Mouse (Mus musculus) layer of hippocampus, postnatal 25 days (tissue): ENCODE data around the gene Camk1g. TPM values are rescaled to one million over a fixed set of nuclear protein-coding genes. Genes with fewer than 3 reads are reported as not detected.

Experiments
- DNase-seq, 2 experiments: peaks; one replicate each; pipeline ENCODE4 v3.0.0; 2022; ENCODE audit warnings: mixed read lengths in 2 of 2, low spot score in 1 of 2; ENCODE audit errors: extremely low spot score in 1 of 2
- total RNA-seq, 2 experiments: library from RNA; stranded (reverse); gene quantifications; 2 replicates each; pipeline ENCODE4 v1.2.3; 2021

The Camk1g gene
- 10 to 100 TPM; 26.5 to 27.5 TPM for total RNA-seq

DNA sequence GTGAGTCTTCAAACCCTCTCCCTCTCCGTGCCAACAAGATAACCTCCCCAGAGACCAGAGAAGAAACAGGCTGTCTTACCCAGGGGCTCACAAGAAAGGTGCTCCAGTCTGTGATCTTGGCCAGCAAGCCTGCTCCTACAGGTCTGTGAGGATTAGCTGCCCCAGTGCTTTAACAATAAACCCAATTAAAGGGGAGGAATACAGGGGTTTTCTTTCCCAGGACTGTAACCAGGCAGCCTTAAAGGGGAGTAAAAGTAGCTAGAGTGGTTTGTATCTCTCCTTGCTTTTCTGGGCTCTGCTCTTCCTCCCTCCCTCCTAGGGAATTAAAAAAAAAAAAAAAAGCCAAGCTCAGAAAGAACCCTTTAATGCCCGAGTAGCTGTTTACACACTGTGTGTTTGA lies at the start of gene Camk1g:
Gene Camk1g (minus strand): TSS at position 203 of the 400 bp plus-strand sequence.
- DNase-seq: no peak

DNA sequence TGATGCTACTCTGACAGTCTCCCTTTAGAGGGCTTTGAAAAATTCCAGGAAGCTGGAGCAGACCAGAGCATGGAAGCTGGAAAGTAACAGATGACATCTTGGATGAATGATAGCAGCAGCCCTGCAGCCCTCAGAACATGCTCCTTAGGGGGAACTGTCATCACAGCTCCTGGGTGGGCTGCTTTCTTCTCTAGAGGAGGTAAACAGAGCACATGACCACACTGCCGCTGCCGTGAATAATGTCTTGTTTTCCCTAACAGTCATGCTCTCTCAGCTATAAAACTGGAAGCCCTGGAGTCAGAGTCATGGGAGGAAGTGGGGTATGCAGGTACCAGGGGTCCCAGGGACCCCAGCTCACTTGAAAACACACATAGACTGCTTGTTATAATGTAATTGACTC lies 49.1 kb upstream of the Camk1g start:
- no peak for DNase-seq

DNA sequence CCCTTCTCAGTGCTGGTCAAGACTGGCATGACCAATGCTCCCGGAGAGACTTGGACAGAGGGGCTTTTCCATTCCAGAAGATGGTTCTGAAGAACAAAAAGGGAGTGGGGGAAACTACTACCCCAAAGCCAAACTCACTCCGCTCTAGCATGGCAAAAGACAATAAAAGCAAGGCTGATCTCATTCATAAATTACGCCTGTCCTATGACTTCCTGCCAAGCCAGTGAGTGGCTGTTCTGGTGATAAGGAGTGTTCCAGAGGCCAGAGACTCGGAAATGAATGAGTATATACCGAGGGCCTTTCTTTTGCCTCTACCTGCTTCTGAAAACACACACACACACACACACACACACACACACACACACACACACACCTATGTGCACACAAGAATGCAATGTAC lies 48.6 kb upstream of the Camk1g start:
- DNase-seq: no peak

DNA sequence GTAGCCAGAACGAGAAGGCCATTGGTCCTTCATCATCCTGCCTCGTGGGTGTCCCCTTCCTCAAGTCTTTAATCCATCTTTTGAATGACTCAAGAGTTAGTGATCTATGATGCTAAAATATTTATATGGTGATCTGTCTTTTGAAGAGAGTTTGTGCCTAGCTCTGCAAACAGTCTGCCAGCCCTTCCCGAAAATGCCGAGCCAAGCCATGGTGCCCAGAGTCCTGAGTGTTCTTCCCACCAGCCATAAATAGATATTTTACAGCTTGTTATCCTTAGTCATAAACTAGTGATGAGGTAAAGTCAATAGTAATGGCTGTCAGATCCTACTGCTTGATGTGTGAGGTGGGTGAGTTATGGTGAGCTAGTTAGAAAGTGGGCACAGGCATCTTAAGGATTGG lies 44.0 kb upstream of the Camk1g start:
- DNase-seq: no peak

DNA sequence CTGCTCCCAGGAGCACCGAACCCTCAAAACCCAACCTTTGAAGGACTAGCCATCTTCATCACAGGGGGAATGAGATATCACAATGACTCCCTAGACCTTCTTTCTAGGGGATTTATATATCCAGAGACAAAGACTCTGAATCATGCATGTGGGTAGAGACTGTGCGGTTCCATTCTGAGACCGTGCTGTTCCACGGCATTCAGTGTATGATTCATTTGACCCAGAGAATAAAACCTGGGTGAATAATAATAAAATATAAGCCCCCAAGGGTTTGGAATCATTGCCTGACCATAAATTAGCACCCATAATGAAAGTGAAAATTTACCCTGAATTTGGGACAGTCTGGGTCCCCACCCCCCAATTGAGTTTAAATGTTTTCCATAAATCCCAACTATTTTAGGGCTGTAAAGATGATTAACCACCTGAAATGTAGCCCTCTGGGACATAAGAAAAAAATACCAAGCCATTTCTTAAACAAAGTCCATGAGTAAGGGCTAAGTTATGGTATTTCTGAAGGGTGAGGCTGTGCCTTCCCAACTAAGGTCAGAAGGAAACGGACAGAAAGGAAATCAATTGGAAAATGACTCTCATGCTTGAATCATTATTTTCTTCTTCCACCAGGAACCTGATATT lies 43.4 kb upstream of the Camk1g start:
- no peak for DNase-seq

DNA sequence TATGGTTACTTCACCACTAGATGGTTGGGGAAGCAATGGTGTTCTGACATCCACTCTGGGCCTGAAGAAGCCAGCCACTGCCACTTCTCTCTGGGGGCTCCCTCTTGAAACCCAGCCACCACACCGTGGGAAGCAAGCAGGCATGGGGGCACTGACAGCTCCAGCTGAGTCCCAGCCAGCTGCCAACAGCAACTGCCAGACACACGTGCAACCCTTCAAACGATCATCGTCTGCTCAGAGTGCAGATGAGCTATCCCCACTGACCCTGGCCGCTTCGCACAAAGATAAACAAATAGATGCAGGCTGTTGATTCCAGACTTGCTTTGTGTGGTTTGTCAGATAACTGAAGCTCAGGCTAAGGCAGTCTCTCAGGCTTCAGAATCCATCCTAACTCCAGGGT lies 37.4 kb upstream of the Camk1g start:
- DNase-seq: no peak

DNA sequence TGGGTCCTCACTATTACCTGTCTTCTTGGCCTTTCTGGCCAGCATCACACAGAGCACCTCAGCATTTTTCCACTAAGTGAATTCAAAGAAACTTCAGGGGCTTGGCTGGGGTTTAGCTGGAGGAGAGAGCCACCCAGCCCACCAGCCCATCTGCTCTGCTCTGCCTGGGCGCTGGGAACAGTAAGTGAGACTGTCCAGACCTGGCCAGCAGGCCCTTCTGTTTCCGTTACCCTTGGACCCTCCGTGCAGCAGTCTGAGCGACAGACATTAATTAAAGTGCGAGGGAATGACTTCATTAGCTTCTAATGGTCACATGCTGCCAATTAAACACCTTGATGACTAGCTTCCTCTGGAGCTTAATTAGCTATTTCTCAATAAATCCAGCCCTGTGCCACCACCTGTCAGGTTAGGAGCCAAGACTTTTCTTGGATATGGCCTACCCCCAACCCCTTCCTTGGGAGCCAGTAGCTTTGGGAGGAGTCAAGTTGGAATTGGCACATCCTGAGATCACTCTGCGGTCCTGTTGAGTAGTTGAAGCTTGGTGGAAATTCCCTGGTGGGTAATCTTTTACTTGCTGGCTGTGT lies 36.1 kb upstream of the Camk1g start:
- DNase-seq: no peak

DNA sequence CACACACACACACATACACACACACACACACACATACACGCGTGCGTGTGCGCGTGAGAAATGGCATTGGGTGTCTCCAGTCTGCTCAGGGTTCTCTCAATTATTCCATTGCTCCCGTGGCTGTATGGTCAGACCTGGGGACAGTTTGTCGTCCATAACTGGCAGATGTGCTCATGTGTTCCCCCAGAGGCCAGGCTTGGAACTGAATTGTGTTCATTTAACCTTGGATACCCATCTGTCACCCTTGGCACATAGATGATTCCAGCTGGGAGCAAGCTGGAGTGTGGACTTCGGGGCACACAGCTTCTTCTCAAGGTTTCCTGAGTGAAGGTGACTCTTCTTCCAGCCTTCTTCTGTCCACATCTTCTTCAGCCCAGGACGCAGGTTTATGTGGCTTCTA lies 31.6 kb upstream of the Camk1g start:
- no peak for DNase-seq

DNA sequence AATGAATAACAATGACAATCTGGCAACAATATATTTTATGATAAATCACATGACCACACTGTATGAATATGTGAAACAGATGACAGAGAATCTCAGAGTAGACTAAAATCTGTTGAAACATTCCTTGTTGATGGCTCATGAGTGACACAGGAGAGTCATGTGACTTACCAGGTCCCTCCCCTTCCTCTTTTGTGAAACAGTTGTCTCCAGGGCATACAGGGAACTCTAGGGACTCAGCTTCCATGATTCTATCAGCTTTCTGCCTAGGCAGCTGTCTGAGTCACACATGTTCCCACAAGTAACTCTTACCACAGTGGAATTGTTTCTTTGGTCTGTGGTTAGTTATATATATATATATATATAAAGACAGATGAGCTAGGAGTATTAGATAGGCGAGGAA lies 30.2 kb upstream of the Camk1g start:
- no peak for DNase-seq

DNA sequence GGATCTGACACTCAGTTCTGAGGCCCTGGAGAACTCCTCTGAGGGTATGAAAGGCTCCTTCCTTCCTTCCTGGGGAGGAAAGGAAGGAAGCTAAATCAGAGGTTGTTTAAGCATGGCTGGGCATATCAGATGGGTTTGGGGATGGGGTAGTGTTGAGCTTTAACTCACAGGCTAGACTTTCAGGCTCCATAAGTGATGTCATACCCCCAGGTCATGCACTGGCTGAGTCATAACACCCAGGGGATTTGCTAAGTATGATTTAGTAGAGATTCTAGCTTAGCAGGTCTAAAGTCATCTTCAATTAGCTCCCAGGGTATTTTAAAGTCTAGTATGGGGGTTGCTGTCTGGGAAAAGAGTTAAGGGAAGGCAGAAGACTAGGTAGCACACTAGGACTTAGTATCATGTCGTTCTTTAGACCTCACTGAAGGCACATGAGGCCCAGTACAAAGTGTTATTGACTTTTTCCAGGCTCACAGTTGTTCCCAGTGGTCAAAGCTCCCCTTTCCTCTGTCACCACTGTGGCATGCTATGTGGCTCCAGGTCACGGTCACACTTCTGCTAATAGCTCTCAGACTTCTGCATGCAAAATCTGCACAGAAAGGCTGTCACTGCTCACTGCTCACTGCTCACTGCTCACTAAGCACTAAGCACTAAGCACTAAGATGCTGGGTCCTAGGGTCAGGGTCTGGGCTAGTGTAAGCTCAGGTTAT lies 28.8 kb upstream of the Camk1g start:
- no peak for DNase-seq

DNA sequence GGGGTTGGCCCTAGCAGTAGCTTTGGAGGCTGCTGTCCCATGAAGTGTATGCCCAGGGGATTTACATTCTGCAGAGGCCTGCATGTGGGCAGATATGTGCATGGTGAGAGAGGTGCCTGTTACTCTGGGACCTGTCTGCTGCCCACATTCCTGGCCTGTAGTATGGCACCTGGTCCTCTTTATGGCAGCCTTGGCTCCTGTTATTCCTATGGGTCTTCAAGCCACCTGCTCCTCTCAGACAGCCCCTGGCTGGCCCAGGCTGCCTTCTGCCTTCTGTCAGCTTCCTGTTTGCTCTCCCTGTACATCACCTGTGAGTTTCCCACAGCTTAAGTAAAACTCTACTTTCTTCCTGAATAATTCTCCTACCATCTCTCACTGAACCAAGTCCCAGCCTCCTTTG lies 27.0 kb upstream of the Camk1g start:
- no peak for DNase-seq

DNA sequence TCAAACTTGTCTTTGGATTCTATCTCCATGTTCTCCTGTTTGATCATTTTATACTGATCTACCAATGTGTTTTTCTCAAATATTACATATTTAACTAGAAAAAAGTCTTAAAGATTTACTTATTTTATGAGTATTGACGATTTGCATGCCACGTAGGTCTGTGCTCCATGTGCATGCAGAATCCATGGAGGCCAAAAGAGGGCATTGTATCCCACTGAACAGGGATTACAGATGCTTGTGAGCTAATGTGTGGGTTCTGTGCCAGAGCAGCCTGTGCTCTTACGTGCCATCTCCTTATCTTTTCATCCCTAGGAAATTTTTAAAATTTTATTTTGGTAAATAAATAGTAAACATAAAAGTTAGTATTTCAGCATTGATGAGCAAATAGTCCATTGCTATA lies 22.2 kb upstream of the Camk1g start:
- no peak for DNase-seq

DNA sequence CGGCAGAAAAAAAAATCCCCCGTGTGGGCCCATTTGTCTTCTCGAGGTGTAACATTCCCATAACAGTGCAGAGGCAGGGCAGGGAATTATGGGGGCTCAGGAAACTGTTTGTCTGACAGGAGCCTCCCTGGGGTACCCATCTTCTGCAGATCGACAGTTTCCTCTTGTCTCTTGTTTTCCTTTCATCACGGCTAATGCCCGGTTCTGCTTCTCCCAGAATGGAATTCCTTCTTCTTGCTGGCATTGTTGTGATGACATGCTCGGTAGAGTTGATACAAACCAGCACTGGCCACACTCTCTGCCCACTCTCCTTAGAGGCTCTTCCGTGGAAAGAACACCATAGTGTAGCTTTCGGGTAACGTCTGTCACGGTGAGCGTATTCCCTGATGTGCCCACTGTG lies 19.9 kb upstream of the Camk1g start:
- no peak for DNase-seq

DNA sequence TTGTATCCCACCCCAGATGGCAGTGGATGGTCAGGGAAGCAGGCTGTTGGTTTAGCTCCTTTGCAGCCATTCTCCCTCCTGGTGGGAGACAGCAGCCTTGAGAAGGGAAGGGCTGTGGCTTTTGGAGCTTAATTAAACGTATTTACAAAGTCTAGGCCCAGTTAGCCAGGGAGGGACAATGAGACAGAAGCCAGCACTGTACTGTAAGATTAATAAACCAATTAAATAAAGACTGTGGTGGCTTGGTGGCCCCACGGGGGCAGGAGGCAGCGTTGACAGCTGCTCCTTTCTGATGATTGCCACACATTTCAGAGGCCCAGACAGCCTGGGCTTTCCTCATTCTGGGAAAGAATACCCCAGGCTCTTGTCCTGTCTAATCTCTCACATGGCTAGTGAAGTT lies 19.4 kb upstream of the Camk1g start:
- DNase-seq: no peak

DNA sequence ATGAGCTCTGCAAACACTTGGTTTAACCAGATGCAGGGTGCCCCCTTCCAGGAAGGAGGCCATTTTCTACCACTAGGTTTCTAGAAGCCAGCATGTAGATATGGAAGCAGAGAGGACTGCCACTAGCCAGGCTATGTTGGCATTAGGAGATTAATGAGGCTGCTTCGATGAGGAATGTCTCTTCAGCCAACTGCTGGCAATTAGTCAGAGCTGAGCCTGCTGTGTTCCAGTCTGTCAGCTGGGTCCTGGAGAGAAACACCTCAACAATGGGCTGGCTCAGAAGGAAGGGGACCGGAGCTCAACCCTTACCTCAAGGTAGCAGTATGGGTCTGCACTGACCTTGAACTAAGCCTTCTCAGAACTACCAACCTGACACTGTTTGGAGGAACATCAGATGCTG lies 17.1 kb upstream of the Camk1g start:
- no peak for DNase-seq

DNA sequence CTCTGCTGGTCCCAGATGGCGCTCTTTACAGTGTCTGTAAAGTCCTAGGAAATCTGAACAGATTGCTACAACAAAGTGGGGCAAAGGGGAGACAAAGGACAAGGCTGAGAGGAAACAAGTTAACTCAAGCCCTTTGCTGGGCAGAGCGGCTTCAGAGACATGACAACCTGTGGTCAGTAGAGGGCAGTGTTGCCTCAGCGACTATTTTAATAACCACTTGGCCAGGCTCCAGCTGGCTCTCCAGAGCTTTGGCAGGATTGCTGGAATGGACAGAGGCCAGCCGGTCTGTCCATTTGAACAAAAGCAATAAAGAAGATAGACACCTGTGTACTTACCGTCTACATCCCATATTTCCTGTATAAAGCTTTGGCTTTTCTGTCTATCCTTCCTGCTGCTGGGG lies 16.0 kb upstream of the Camk1g start:
- DNase-seq: peak; percentile 71 to 86

DNA sequence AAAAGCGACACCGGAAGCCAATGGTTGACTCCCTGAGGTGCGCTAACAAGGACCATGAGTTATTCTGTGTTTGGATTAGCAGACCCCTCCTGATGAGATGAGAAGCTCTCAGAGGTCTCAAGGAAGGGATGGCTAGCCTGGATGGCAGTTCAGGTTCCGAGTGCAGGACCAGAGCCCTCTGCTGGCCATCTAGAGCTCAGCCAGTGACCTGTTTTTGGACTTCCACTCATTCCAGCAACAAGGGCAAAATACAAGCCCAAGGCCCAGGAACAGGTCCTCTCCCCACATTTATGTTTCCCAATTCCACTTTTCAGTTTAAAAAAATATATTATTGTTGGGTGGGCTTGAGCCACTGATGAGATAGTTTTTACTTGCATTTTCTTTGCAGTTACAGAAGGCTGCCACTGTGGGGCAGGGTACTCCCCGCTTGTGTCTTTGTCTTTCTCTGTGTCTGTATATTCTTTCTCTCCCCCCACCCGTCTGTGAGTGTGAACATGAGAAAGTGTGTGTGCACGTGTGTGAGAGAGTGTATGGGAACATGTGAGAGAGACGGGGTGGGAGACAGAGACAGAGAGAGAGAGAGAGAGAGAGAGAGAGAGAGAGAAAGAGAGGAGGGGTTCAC lies 12.9 kb upstream of the Camk1g start:
- peak in 1 of 2 experiments; percentile 39 for DNase-seq

DNA sequence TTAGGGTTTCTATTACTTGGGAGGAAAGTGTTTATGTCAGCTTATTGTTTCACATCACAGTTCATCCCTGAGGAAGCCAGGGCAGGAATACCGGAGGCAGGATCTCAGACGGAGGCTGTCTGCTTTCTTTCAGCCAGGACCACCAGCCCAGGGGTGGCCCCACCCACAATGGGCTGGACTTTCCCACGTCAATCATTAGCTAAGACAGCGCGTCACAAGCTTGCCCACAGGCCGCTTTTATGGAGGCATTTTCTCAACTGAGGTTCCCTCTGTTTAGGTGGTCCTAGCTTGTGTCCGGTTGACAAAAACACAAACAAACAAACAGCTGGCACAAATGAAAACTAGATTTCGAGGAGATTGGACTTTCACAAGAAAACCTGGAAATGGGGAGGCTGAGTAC lies 12.3 kb upstream of the Camk1g start:
- DNase-seq: no peak

DNA sequence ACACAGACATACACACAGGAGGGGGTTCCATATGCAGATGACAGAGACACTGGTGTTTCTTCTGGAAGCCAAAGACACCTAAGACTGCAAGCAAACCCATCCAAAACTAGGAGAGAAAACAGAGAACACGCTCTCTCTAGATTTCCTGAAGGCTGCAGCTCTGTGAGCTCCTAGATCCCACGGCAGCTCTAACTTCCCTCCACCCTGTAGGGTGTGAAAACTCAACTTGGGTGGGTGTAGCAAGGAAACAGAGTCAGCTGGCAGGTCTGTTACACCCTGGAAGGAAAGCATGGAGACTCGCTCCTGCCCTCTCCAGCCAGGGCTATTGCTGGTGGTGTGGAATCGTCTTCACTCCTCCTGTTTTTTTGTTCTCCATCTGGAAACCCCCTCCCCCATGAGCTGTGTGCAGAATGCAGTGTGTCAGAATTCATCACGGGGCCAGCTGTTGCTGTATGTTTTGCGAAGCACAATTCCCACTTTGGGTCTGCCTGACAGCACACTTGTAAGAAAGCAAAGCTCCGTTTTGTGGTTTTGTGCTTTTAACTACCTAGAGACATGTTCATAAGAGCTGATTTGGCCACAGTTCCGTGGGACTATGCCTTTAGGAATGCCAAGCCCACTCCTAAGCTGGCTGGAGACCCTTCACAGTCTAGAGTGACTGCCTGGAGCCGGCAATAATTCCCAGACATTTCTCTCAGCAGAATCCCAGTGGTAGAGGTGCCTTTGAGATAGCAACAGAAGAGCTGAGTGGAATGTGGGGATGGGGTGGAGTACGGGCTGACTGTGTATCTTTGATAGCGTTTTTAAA lies 11.7 kb upstream of the Camk1g start:
- no peak for DNase-seq

DNA sequence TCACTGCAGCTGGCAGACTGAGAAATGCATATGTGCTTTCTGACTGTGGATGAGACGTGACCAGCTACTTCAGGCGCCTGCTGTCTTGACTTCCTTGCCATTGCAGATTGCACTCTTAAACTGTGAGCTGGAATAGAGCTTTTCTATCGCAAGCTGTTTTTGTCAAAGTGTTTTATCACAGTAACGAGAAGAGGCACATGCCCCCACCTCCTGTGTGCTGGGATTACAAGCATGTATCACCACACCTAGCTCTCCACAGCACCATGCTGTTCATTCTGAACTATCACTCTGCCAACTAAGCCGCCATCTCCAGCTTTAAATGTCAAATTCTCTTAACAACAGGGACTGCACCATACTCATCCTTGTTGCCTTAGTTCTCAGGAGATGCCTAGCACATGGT lies 10.8 kb upstream of the Camk1g start:
- DNase-seq: no peak

DNA sequence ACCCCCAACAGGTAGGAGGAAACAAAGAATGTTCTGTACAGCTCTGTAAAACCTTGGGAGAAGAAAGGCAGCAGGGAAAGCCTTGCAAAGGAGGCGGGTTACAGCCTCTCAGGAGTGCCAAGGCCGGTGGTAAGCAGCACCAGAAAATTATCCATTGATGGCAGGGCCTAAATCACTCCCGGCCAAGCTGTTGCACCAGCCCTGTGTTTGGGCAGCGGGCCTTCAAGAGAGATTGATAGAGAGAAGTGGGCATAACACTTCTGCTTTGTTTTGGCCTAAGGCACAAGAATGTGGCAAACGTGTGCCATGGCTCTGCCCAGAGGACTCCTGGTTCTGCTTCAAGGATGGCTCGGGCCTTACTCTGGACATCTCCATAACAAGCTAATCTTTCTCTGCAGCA lies 9.5 kb upstream of the Camk1g start:
- no peak for DNase-seq
